Comparison of ENCODE assay signal across 13 mouse cellular contexts in genomic region chr19:46087871-46088270, GRCm38 (mm10). TPM values are rescaled to one million over a fixed set of nuclear protein-coding genes. Genes with fewer than 3 reads are reported as not detected.
DNase-seq lines count a peak whose midpoint lies in the region.
"Had no signal": no experiment of that assay in that cellular context is flagged by ENCODE, and none has a peak within 500 bp of the region (broad histone marks: within the 10 kb centered on the region; RNA-seq: fewer than 3 reads in every experiment).

No protein-coding gene starts in this region.

- DNase-seq in gastrocnemius, adult 18-20 months (ENCODE audit: low spot score): peak; percentile 38
- DNase-seq in gastrocnemius, adult 8-10 months (ENCODE audit: low spot score in 2 of 2): no peak
- peak; percentile 20 for DNase-seq in 3T3-L1 (ENCODE audit: low read depth, low spot score)
- DNase-seq in adipocyte (ENCODE audit: low spot score): peak; percentile 63
- peak; percentile 23 to 39 for DNase-seq in heart, adult 9 months (ENCODE audit: low spot score in 2 of 2)
- DNase-seq in spleen, postnatal 10 days (ENCODE audit: low spot score in 2 of 2): no peak
- DNase-seq in kidney, adult 18-20 months: no peak
- no peak for DNase-seq in lung, postnatal 25 days (ENCODE audit: low spot score)
- DNase-seq: liver, embryonic 13.5 days; right cerebral cortex, postnatal 14 days had no signal

RNA-seq across cellular contexts. Expression of gene Nolc1, which starts 12.2 kb away (rescaled TPM):
- 10 to 100 TPM; 22.4 to 24.7 TPM for total RNA-seq in gastrocnemius, adult 18-20 months (2021)
- 10 to 100 TPM; 17.4 to 21.4 (median 20.1) TPM for total RNA-seq in gastrocnemius, adult 8-10 months (2022)

RNA-seq across cellular contexts. Expression of gene Ldb1, which starts 42.9 kb away (rescaled TPM):
- total RNA-seq in gastrocnemius, adult 18-20 months (2021): 10 to 100 TPM; 15.5 to 15.8 TPM
- 10 to 100 TPM; 13.3 to 19.7 (median 17.0) TPM for total RNA-seq in gastrocnemius, adult 8-10 months (2022)

RNA-seq across cellular contexts. Expression of gene Pprc1, which starts 43.2 kb away (rescaled TPM):
- 10 to 100 TPM; 14.9 to 15.1 TPM for total RNA-seq in gastrocnemius, adult 18-20 months (2021)
- 10 to 100 TPM; 13.0 to 22.8 (median 14.7) TPM for total RNA-seq in gastrocnemius, adult 8-10 months (2022)

RNA-seq across cellular contexts. Expression of gene Elovl3, which starts 43.8 kb away (rescaled TPM):
- total RNA-seq in gastrocnemius, adult 18-20 months (2021): under 1 TPM in 1 of 2 experiments, not detected in 1; 0.26 TPM
- total RNA-seq in gastrocnemius, adult 8-10 months (2022): not detected
- total RNA-seq: CH12.LX; layer of hippocampus, adult 18-20 months; left cerebral cortex, postnatal 10 days had no signal

Comparison
In these comparisons a context has a peak if more than half of its experiments do, and no peak if none do; other contexts are left out.
1. DNase-seq: peak in gastrocnemius, adult 18-20 months (single experiment), 3T3-L1 (single experiment), adipocyte (single experiment) and heart, adult 9 months (2 of 2); none in gastrocnemius, adult 8-10 months (0 of 2), spleen, postnatal 10 days (0 of 2), kidney, adult 18-20 months (single experiment) and lung, postnatal 25 days (single experiment).